Mouse (Mus musculus): ENCODE results near the gene Gtf3c4. TPM values are rescaled to one million over a fixed set of nuclear protein-coding genes. Genes with fewer than 3 reads are reported as not detected.

Gtf3c4 gene
- polyA plus RNA-seq (2015; fragmentation: Nextera tagmentation; extraction: Ambion mirVana), result 4.5 and 5.3 TPM in 2 replicates

- no peaks in the 10 kb centered on the region for H3K27me3 ChIP-seq (replicated peaks; ENCODE audit: insufficient read depth, low read length)
- H3K4me1 ChIP-seq (ENCODE audit: insufficient read depth, low read depth, low read length), result peaks cover 13% of the 10 kb centered on the region; the same call in 1 of the 2 replicates
- H3K36me3 ChIP-seq (ENCODE audit: insufficient read depth, low read length), result no peaks in the 10 kb centered on the region; the same call in 1 of the 2 replicates
- peak within 1 kb of the TSS; percentile 87 for H3K9ac ChIP-seq (replicated peaks; ENCODE audit: low read depth)
- H3K4me2 ChIP-seq (replicated peaks; ENCODE audit: low read depth, low read length), result peak within 1 kb of the TSS; percentile 97
- H3K4me3 ChIP-seq (ENCODE audit: low read depth, low read length), result peak within 1 kb of the TSS; percentile 93
- peak within 1 kb of the TSS; percentile 91 for H3K27ac ChIP-seq (ENCODE audit: low read length)
- WGBS, result 1% methylated on average over 59 of the region's 63 CpGs
- ATAC-seq (peak; percentile 97), DNase-seq (ENCODE audit: low spot score) (peak; percentile 94)
- H3K9me3 ChIP-seq (ENCODE audit: low read length), result no peaks in the 10 kb centered on the region
- 0 out of 2 replicates have a peak, but pooled peaks have one; percentile 8 for TF ChIP-seq CTCF (IDR thresholded peaks at IDR 0.05)
- peak; percentile 68; the same call in 1 of the 2 replicates for TF ChIP-seq EP300 (IDR thresholded peaks at IDR 0.05)
Measured at GRCm38 (mm10) chr2:28840222-28840951, at the start of gene Gtf3c4, which contains the start of gene Ddx31. TSS of gene Gtf3c4 (minus strand) at chr2:28840360. TSS of gene Ddx31 (plus strand) at chr2:28840406.

- DNase-seq (ENCODE audit: low spot score) (no peak), ATAC-seq (no peak)
- no peak overlapping the region for H3K4me3 ChIP-seq (ENCODE audit: low read depth, low read length)
- H3K27me3 ChIP-seq (replicated peaks; ENCODE audit: insufficient read depth, low read length), result no peaks in the 10 kb centered on the region
- 26% methylated on average over 4 of the region's 4 CpGs for WGBS
- no peak overlapping the region for H3K9ac ChIP-seq (replicated peaks; ENCODE audit: low read depth)
- no peak overlapping the region for H3K4me2 ChIP-seq (replicated peaks; ENCODE audit: low read depth, low read length)
- TF ChIP-seq CTCF (IDR thresholded peaks at IDR 0.05), result no peak
- no peak for TF ChIP-seq EP300 (IDR thresholded peaks at IDR 0.05)
- no peak overlapping the region for H3K27ac ChIP-seq (ENCODE audit: low read length)
- peaks cover 6% of the 10 kb centered on the region; the same call in 1 of the 2 replicates for H3K36me3 ChIP-seq (ENCODE audit: insufficient read depth, low read length)
- H3K9me3 ChIP-seq (ENCODE audit: low read length), result no peaks in the 10 kb centered on the region
- no peaks in the 10 kb centered on the region for H3K4me1 ChIP-seq (ENCODE audit: insufficient read depth, low read depth, low read length)
Measured at GRCm38 (mm10) chr2:28884914-28885313, 44.8 kb upstream of the Gtf3c4 start.

- H3K27ac ChIP-seq (ENCODE audit: low read length), result no peak overlapping the region
Measured at GRCm38 (mm10) chr2:28882826-28883485, 42.8 kb upstream of the Gtf3c4 start.

GRCm38 (mm10) chr2:28882047-28882446, 41.9 kb upstream of the Gtf3c4 start:
- no peaks in the 10 kb centered on the region for H3K9me3 ChIP-seq (ENCODE audit: low read length)
- no peak overlapping the region for H3K4me2 ChIP-seq (replicated peaks; ENCODE audit: low read depth, low read length)
- no peaks in the 10 kb centered on the region for H3K27me3 ChIP-seq (replicated peaks; ENCODE audit: insufficient read depth, low read length)
- H3K4me3 ChIP-seq (ENCODE audit: low read depth, low read length), result no peak overlapping the region
- TF ChIP-seq EP300 (IDR thresholded peaks at IDR 0.05) (no peak), CTCF (IDR thresholded peaks at IDR 0.05) (no peak)
- peaks cover 8% of the 10 kb centered on the region for H3K36me3 ChIP-seq (ENCODE audit: insufficient read depth, low read length)
- no peak for DNase-seq (ENCODE audit: low spot score)
- no peak overlapping the region for H3K27ac ChIP-seq (ENCODE audit: low read length)
- no peaks in the 10 kb centered on the region for H3K4me1 ChIP-seq (ENCODE audit: insufficient read depth, low read depth, low read length)
- no peak overlapping the region for H3K9ac ChIP-seq (replicated peaks; ENCODE audit: low read depth)
- WGBS, result 81% methylated on average over 3 of the region's 3 CpGs
- ATAC-seq, result no peak

More at GRCm38 (mm10) chr2:28882826-28883485, 42.8 kb upstream of the Gtf3c4 start:
- H3K4me2 ChIP-seq (replicated peaks; ENCODE audit: low read depth, low read length), result no peak overlapping the region
- 63% methylated on average over 6 of the region's 6 CpGs for WGBS
- peaks cover 3% of the 10 kb centered on the region; the same call in 1 of the 2 replicates for H3K36me3 ChIP-seq (ENCODE audit: insufficient read depth, low read length)
- H3K27me3 ChIP-seq (replicated peaks; ENCODE audit: insufficient read depth, low read length), result no peaks in the 10 kb centered on the region
- TF ChIP-seq CTCF (IDR thresholded peaks at IDR 0.05), result no peak
- no peak for TF ChIP-seq EP300 (IDR thresholded peaks at IDR 0.05)
- no peak for ATAC-seq
- H3K4me1 ChIP-seq (ENCODE audit: insufficient read depth, low read depth, low read length), result no peaks in the 10 kb centered on the region
- no peak for DNase-seq (ENCODE audit: low spot score)
- H3K4me3 ChIP-seq (ENCODE audit: low read depth, low read length), result no peak overlapping the region
- no peak overlapping the region for H3K9ac ChIP-seq (replicated peaks; ENCODE audit: low read depth)
- H3K9me3 ChIP-seq (ENCODE audit: low read length), result no peaks in the 10 kb centered on the region

- Histone ChIP-seq H3K27ac (ENCODE audit: low read length) (no peak overlapping the region), H3K27me3 (replicated peaks; ENCODE audit: insufficient read depth, low read length) (no peaks in the 10 kb centered on the region), H3K4me3 (ENCODE audit: low read depth, low read length) (no peak overlapping the region), H3K4me1 (ENCODE audit: insufficient read depth, low read depth, low read length) (no peaks in the 10 kb centered on the region), H3K9me3 (ENCODE audit: low read length) (no peaks in the 10 kb centered on the region), H3K4me2 (replicated peaks; ENCODE audit: low read depth, low read length) (no peak overlapping the region), H3K9ac (replicated peaks; ENCODE audit: low read depth) (no peak overlapping the region), H3K36me3 (ENCODE audit: insufficient read depth, low read length) (peaks cover 10% of the 10 kb centered on the region; the same call in 1 of the 2 replicates)
- 85% methylated on average over 3 of the region's 3 CpGs for WGBS
- TF ChIP-seq CTCF (IDR thresholded peaks at IDR 0.05) (no peak), EP300 (IDR thresholded peaks at IDR 0.05) (no peak)
- no peak for ATAC-seq
- no peak for DNase-seq (ENCODE audit: low spot score)
Measured at GRCm38 (mm10) chr2:28881275-28881674, 41.1 kb upstream of the Gtf3c4 start.

- no peak for TF ChIP-seq EP300 (IDR thresholded peaks at IDR 0.05)
- TF ChIP-seq CTCF (IDR thresholded peaks at IDR 0.05), result no peak
- Histone ChIP-seq H3K27me3 (replicated peaks; ENCODE audit: insufficient read depth, low read length) (no peaks in the 10 kb centered on the region), H3K9me3 (ENCODE audit: low read length) (no peaks in the 10 kb centered on the region), H3K9ac (replicated peaks; ENCODE audit: low read depth) (no peak overlapping the region), H3K4me2 (replicated peaks; ENCODE audit: low read depth, low read length) (no peak overlapping the region), H3K4me1 (ENCODE audit: insufficient read depth, low read depth, low read length) (no peaks in the 10 kb centered on the region), H3K36me3 (ENCODE audit: insufficient read depth, low read length) (peaks cover 26% of the 10 kb centered on the region), H3K27ac (ENCODE audit: low read length) (no peak overlapping the region), H3K4me3 (ENCODE audit: low read depth, low read length) (no peak overlapping the region)
- ATAC-seq (no peak), DNase-seq (ENCODE audit: low spot score) (no peak)
- 90% methylated on average over 11 of the region's 11 CpGs for WGBS
Measured at GRCm38 (mm10) chr2:28875554-28875953, 35.4 kb upstream of the Gtf3c4 start.
